Mouse (Mus musculus) c-Kit-positive CD71-positive TER-119-negative erythroid progenitor cells, embryonic 14.5 days (primary cell): Measurements from ENCODE around the gene Clstn1.

ENCODE experiments used
- DNase-seq: peaks from one replicate; pipeline ENCODE4 v3.0.0-alpha.2; 2013; ENCODE audit warnings: low read depth

The Clstn1 gene

GRCm38 (mm10) chr4:149567432-149568026 lies 18.7 kb upstream of the Clstn1 start:
- DNase-seq, result peak; percentile 33

- DNase-seq, result no peak
These were observed 17.6 kb upstream of the Clstn1 start for GRCm38 (mm10) chr4:149568622-149569021.

GRCm38 (mm10) chr4:149569781-149570497 lies 16.3 kb upstream of the Clstn1 start:
- DNase-seq, result no peak

- no peak for DNase-seq
These were observed 15.8 kb upstream of the Clstn1 start for GRCm38 (mm10) chr4:149570498-149570863.

- DNase-seq, result no peak
These were observed 15.1 kb upstream of the Clstn1 start for GRCm38 (mm10) chr4:149571209-149571608.

GRCm38 (mm10) chr4:149571651-149572149 lies 14.6 kb upstream of the Clstn1 start:
- DNase-seq, result no peak

GRCm38 (mm10) chr4:149572446-149572845 lies 13.8 kb upstream of the Clstn1 start:
- DNase-seq, result no peak

- DNase-seq, result no peak
These were observed 13.4 kb upstream of the Clstn1 start for GRCm38 (mm10) chr4:149572851-149573250.

GRCm38 (mm10) chr4:149574391-149574821 lies 11.9 kb upstream of the Clstn1 start:
- no peak for DNase-seq

GRCm38 (mm10) chr4:149576061-149576460 lies 10.2 kb upstream of the Clstn1 start:
- DNase-seq, result no peak

GRCm38 (mm10) chr4:149576993-149577548 lies 9.2 kb upstream of the Clstn1 start:
- no peak for DNase-seq

- no peak for DNase-seq
These were observed 8.1 kb upstream of the Clstn1 start for GRCm38 (mm10) chr4:149578085-149578681.

GRCm38 (mm10) chr4:149578831-149579230 lies 7.4 kb upstream of the Clstn1 start:
- DNase-seq, result no peak

GRCm38 (mm10) chr4:149585236-149585635 lies 1.0 kb upstream of the Clstn1 start:
- DNase-seq, result no peak

- no peak for DNase-seq
These were observed 721 bp downstream of the Clstn1 start for GRCm38 (mm10) chr4:149586783-149587595.

- no peak for DNase-seq
These were observed 1.4 kb downstream of the Clstn1 start for GRCm38 (mm10) chr4:149587596-149588168.

- no peak for DNase-seq
These were observed 3.9 kb downstream of the Clstn1 start for GRCm38 (mm10) chr4:149590200-149590599.

GRCm38 (mm10) chr4:149591486-149591885 lies 5.2 kb downstream of the Clstn1 start:
- no peak for DNase-seq

GRCm38 (mm10) chr4:149594913-149595581 lies 8.8 kb downstream of the Clstn1 start:
- no peak for DNase-seq

GRCm38 (mm10) chr4:149597641-149598208 lies 11.5 kb downstream of the Clstn1 start:
- no peak for DNase-seq

GRCm38 (mm10) chr4:149599549-149599948 lies 13.3 kb downstream of the Clstn1 start:
- DNase-seq, result no peak
